Mouse (Mus musculus) urinary bladder, postnatal 25 days (tissue): ENCODE results near the gene Chrm2.

ENCODE experiments used
- DNase-seq: peaks from one replicate; pipeline ENCODE4 v3.0.0; 2022; ENCODE audit warnings: low spot score

Gene Chrm2

GRCm38 (mm10) chr6:36517242-36517641, 129.4 kb downstream of the Chrm2 start:
- DNase-seq: no peak

- no peak for DNase-seq
Measured at GRCm38 (mm10) chr6:36523599-36523998, 135.7 kb downstream of the Chrm2 start.

GRCm38 (mm10) chr6:36528509-36528908, 140.6 kb downstream of the Chrm2 start:
- no peak for DNase-seq

GRCm38 (mm10) chr6:36541247-36541646, 153.4 kb downstream of the Chrm2 start:
- DNase-seq: no peak

- DNase-seq: no peak
Measured at GRCm38 (mm10) chr6:36566886-36567285, 179.0 kb downstream of the Chrm2 start.
